Mouse (Mus musculus) brain, embryonic 18.5 days (tissue): Measurements from ENCODE around the gene Aacs.

Experiments
- DNase-seq: peaks from one replicate; pipeline ENCODE4 v3.0.0-alpha.2; 2012; ENCODE audit warnings: low read depth, low spot score

The Aacs gene

GRCm38 (mm10) chr5:125533225-125533900, 57.7 kb downstream of the Aacs start:
- DNase-seq, result no peak

DNA sequence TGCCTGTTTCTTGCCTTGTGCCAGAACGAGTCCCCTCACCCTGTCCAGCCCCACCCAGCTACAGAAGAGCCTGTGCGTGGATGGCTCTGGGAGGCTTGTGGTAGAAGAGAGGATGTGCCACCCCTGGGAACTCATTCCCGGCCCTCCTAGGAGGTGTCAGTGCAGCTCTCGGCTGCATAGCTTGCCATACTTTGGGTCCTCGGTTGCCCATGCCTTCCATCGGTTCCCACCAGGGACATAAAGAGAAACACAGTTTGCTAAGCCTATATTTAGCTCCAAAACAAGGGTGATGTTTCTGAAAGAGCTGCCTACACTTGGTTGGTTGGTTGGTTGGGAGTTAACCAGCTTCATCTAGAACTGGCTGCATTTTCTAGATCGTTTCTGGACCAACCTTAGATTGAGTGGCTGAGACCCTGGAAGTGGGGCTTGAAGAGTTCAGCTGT, 58.6 kb downstream of the Aacs start:
- no peak for DNase-seq

- DNase-seq, result no peak
Measured at GRCm38 (mm10) chr5:125534611-125535324, 59.2 kb downstream of the Aacs start.

GRCm38 (mm10) chr5:125545090-125545489, 69.5 kb downstream of the Aacs start:
- DNase-seq, result no peak

GRCm38 (mm10) chr5:125546293-125546692, 70.7 kb downstream of the Aacs start:
- DNase-seq, result no peak

DNA sequence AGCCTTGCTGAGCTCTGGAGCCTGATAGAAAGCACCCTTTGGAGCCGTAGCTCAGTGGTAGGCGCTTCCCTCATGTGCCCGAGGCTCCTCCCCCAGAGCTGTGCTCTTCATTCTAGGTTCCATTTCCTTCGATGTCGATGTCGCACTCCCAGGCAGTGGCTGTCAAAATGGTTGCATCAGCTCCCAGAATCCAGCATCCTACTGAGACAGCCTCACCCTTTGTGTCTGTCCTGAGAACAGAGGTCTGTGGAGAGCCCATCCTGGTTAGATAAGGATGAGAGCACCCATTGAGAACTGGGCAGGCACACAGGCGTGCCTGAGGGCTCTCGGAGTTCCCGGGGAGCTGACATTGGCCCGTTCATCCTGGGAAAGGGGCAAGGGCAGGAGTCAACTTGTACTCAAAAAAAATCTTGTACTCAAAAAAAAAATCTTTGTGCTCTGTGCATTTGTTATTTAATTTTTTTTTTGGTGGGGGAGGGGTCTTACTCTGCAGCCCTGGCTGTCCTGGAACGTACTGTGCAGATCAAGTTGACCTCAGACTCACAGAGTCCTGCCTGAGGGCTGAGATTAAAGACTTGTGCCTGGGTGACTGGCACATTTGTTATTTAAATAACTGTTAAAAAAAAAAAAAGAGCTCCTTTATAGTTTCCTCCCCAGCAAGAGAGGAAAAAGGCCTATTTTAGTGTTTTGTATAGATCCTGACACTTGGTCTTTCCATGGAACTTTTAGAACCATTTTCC, 74.3 kb downstream of the Aacs start:
- DNase-seq, result no peak

- DNase-seq, result no peak
Measured at GRCm38 (mm10) chr5:125555732-125556131, 80.1 kb downstream of the Aacs start.

GRCm38 (mm10) chr5:125563492-125563891, 87.9 kb downstream of the Aacs start:
- no peak for DNase-seq

DNA sequence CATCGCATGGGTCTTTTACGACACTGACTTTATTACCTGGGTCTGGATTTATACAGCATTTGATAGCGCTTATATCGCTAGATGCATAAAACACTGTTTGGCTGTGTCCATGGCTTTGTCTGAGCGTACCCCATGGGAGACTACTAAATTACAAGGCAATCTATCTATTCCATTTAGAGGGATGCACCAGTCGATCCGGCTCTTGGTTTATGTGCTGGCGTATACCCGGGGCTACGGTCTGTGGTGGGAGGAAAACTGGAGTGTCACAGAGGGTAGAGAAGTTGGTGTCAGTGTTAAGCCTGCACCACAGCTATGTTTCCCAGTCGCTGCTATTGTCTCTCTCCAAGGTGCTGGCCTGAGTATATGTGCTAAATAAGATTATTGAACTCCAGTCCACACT, 90.1 kb downstream of the Aacs start:
- DNase-seq, result no peak
